Mouse (Mus musculus) fibroblast of lung, adult 2 months (primary cell): ENCODE results near the gene Kpna3.
"Not testable (repeated sequence)": the region's sequence is repeated elsewhere in the genome, so short reads cannot be mapped to it uniquely, and the experiment has no call there.

Experiments
- DNase-seq: peaks from one replicate; pipeline ENCODE4 v3.0.0-alpha.2; 2011; ENCODE audit warnings: low read depth

Gene Kpna3

DNA sequence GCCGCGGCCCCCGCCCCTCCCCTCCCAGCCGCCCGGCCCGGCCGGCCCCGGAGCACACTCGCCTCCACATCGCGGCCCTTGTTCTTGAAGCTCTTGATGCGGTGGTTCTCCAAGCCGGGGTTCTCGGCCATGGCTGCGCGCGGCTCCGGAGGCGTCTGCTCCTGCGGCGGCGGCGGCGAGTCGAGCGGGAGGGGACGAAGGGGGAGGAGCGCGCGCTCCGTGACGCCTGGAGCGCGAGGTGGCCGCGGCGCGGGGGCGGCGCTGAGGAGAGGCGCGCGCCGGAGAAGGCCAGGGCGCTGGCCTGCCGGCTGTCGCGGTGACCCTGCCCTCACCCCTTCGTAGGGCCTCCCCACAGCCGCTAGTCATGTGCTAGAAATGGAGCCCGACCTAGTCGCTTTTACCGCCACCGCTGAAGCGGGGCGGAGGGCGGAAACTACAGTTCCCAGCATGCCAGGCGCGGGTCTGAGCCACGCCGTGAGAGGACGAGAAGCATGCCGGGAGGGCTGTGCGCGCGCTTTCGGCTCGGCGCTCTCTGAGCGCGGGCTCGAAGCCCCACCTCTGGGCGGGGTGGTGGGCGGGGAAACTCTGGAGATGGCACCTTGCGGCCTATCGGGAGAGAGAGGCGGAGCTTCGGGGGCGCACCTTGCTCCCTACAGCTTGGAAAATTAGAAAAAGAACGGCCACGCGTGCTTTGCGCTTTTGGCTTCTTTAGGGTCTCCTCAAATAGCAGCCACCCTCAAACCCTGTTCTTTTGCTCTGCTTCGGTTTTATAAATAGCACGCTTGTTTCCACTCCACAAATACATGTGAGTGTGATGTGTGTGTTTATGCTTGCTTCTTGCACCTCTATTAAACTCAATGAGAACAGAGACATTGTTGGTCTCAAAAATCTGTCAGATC is at the start of gene Kpna3:
TSS of gene Kpna3 (minus strand) at position 214 of the 899 bp plus-strand sequence.
- peak; percentile 98 for DNase-seq

GRCm38 (mm10) chr14:61460365-61460764 is 20.7 kb upstream of the Kpna3 start:
- no peak for DNase-seq

DNA sequence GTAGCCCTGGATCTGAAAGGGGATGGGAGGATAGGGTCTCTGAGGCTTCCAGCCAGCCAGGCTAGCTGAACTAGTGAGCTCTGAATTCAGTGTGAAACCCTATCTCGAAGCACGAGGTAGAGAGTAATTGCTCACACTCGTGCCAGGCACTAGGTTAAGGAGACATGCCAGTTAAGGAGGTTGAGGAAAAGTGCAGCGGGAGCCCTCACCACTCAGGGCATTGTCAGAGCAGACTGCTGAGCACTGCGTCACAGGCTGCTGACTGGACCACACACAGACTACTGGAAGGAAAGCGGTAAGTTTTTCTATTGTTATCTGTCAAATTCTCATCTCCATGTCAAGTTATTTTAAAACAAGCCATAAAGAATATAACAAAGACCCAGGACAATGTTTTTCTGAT is 17.8 kb upstream of the Kpna3 start:
- no peak for DNase-seq

- no peak for DNase-seq
Observed at GRCm38 (mm10) chr14:61455571-61455970, 15.9 kb upstream of the Kpna3 start.

DNA sequence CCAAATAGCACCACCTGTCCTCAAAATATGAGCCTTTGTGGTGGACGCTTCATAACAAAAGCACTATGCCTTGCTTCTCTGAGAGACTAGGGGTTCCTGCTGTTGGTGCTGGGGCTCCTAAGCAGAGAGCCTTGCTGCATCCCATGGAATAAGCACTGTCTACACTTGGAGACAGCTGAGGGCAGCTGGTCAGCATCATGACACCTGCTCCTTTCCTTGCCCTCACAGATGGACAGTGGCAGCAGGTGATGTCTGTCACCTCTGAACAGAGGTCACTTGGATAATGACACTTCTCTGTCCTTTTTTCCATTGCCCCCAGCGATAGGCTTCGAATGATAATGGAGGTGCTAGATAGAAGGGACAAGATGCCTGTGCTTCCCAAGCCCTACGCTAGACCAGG is 13.4 kb upstream of the Kpna3 start:
- DNase-seq: no peak

GRCm38 (mm10) chr14:61452481-61452880 is 12.8 kb upstream of the Kpna3 start:
- no peak for DNase-seq

GRCm38 (mm10) chr14:61447775-61448174 is 8.1 kb upstream of the Kpna3 start:
- no peak for DNase-seq

DNA sequence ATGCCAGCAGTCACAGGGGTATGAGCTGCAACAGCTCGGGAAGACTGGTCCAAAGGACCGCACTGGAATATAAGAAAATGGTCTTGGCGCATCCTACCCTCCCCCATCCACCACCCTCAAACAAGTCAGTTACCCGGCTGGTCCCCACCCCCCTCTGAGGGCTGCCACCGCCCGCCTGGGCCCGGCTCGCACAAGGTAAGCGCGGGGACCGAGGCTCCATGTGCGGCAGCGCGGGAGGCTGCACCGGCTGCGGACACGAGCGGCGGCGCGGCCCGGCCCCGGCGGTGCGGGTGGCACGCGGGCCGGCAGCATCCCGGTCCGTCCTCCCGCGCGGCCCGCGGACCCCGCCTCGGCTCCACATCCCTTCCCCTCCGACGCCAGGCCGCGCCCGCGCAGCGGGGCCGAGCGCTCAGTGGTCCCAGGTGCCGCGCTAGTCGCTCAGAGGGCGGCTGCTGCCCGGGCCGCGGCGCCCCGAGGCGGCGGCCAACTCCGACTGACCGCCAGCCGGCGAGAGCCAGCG is 473 bp downstream of the Kpna3 start:
- no peak for DNase-seq

DNA sequence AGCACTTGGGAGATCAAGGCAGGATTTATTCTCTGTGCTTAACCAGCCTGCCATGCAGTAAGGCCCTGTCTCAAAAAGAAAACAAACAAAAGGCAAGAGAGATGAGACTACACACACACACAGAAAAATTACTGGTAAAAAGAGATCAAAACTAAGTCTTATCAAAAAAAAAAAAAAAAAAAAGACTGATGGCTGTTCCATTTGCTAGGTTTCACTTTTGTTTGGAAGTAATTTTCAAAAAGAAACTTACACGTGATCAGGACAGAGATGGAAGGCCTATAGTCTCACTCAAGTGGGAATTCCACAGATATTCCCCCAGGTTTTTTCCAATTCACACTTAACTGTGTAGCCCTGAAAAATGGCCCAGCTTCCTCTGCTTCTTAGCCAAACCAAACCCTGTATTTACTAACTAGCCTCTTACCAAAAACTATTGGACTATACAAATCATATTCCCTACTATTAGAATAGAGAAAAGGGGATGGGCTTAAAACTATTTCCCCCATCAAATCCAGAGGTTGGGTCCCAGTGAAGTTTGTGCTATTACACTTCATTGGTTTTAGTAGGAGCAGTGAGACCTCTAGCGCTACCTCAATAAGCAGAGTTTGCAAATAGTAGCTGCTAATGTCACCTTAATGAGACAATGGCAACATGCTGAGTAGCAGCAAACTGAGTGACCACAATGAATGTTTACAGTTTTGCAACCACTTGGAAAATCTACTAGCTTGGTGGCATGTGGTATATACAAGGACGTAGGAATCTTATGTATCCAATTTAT is 1.3 kb downstream of the Kpna3 start:
- no peak for DNase-seq

GRCm38 (mm10) chr14:61436866-61437265 is 2.8 kb downstream of the Kpna3 start:
- no peak for DNase-seq

GRCm38 (mm10) chr14:61428126-61428787 is 11.4 kb downstream of the Kpna3 start:
- DNase-seq: no peak

DNA sequence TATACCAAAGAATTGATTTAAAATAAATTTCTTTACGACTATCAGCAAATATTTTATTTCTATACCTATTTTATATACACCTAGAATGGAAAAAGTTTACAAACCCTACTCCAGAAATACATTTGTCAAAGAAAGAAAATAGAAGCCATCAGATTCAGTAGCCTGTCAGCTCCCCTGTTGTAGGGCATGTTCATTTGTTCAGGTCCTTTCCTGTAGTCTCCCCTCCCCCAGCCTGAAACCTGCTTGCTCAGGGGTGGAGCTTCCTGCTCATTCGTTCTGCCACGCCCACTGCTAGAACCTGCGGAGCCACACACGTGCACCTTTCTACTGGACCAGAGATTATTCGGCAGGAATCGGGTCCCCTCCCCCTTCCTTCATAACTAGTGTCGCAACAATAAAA is 12.6 kb downstream of the Kpna3 start:
- DNase-seq: not testable (repeated sequence)

GRCm38 (mm10) chr14:61425080-61425665 is 14.5 kb downstream of the Kpna3 start:
- no peak for DNase-seq

- no peak for DNase-seq
Observed at GRCm38 (mm10) chr14:61415719-61416118, 24.0 kb downstream of the Kpna3 start.

DNA sequence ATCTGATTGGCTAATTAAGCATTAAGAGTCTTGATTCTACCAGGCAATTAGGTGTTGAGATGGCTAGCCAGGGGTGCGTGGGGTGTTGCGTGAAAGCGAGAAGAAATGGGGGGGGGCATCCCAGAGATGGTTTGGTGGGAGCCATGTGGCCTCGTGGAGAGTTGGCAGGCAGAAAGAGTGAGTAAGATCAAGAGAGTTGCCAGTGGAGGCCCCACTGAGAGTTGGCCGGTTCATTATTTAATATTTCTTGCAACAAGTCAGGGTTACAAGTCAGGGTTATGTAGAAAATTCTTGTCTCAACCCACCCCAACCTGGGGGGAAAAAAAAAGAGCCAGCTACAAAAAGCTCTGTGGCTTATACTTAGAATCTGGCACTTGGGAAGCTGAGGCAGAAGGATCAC is 24.4 kb downstream of the Kpna3 start:
- no peak for DNase-seq

DNA sequence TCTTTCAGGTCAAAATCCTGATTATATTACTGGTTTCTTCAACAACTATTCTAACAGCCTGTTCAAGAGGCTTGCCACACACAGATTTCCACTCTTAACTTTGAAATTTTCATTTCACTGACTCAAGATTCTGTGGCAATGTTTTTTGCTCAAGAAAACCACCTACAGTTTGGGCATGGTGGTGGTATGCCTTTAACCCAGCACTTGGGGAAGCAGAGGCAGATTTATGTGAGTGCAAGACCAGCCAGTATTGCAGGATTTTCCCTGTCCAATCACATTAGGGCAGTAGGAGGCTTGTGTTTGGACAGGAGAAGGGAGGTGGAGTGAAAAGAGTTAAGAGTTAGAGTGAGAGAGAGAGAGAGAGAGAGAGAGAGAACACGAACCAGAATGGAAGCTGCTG is 24.9 kb downstream of the Kpna3 start:
- DNase-seq: no peak

GRCm38 (mm10) chr14:61414199-61414598 is 25.5 kb downstream of the Kpna3 start:
- no peak for DNase-seq

DNA sequence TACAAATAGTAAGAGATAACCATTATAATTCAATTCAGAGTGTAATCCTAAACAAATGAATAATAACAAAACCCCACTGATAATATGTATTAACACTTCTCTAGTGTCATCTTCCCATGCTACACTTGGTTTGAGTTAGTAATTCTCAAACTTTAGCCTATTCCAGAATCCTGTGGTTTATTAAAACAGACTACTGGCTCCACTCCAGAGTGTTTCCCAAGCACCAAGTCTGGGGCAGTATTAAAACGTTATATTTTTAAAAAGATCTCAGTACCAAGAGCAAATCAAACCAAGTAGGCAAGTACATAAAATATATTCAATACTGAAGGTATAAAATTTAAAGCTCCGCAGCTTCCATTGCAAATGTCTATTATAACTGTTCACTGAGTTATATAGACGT is 26.0 kb downstream of the Kpna3 start:
- DNase-seq: peak; percentile 45

DNA sequence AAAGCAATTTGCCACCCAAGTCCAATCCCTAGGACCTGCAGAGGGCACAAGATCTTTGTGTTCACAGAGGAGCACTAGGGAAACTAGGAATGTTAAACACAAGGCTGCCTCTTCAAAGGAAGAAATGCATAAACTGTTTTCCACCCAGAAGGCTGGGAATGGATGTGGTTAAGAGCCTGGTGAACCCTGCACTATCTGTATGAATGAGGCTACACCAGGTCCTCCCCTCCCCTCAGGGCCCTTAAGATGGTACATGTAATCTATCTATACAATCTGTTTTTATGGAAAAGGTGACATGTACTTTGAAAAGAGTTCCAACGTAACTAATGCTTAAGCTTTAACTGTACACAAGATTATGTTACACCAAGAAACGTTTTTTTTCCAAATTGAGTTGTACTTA is 29.7 kb downstream of the Kpna3 start:
- DNase-seq: no peak

- no peak for DNase-seq
Observed at GRCm38 (mm10) chr14:61407055-61407454, 32.6 kb downstream of the Kpna3 start.

DNA sequence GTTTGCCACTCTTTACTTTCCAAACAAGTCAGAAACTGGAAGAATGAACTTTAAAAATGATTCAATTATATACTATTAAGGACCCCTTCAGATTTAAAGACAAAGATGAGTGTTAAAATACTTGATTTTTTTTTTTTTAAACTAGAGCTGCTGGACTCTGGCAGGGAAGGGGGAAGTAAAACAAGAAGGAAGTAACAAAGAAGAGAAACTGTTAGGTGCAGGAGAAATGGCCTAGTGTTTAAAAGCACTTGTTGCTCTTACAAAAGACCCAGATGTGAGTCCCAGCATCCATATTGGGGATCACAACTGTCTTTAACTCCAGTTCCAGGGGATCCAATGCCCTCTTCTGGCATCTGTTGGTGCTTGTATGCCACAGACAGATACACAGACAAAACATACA is 33.9 kb downstream of the Kpna3 start:
- no peak for DNase-seq

GRCm38 (mm10) chr14:61404941-61405340 is 34.7 kb downstream of the Kpna3 start:
- DNase-seq: no peak
